Mouse (Mus musculus) left cerebral cortex, postnatal 25 days (tissue): ENCODE results near the gene Hba-x. TPM values are rescaled to one million over a fixed set of nuclear protein-coding genes. Genes with fewer than 3 reads are reported as not detected.

Experiments
- DNase-seq, 2 experiments: peaks; one replicate each; pipeline ENCODE4 v3.0.0; 2022; ENCODE audit warnings: low spot score in 2 of 2, mixed read lengths in 1 of 2
- intact Hi-C: fragments of 180-260 bp; cut with DNase I; formaldehyde crosslinking; loops from one replicate; pipeline ENCODE4 v1.15.1; 2025
- total RNA-seq, 2 experiments: library from RNA; stranded (reverse); gene quantifications; 2 replicates each; pipeline ENCODE4 v1.2.3; 2021

The Hba-x gene
- total RNA-seq, 2 experiments from 2014 or later: not detected

DNA sequence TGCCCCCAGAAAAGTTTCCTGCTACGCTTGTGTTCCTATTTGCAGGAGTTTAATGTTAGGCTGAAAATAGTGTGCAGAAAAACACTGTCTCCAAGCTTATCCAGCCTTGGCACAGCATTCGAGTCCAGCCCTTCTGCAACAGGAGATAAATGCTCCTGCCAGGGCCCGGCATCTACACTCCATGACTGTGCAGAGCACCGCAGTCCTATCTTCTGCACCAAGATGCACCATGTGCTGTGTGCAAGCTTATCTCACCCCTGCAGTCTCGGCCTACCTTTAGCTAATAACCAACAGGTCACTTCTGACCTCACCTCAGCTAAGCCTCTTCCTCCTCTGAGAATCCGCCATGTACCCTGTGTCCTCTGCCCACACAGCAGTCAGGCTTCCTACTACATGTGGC is 30.6 kb upstream of the Hba-x start:
- intact Hi-C loops: no loop called here
- DNase-seq: no peak

DNA sequence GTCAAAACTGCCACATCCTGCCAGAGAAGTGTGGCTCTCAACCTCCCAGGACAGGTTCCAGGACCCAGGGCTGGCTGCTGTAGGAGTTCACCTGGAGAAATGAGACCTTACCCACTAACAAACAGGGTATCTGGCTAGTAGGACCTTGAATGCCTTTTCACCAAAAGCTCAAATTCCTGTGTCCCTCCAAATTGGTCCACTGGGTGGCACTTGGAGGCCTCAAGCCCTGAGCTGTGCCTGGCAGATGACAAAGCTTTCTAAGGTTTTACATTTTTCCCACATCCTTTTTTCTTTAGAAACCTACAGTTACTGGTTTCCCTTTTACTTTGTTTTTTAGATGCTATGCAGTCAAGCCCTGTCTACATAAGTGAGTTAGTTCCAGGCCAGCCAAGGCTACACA is 29.1 kb upstream of the Hba-x start:
- no peak for DNase-seq
- intact Hi-C loops: no loop called here

DNA sequence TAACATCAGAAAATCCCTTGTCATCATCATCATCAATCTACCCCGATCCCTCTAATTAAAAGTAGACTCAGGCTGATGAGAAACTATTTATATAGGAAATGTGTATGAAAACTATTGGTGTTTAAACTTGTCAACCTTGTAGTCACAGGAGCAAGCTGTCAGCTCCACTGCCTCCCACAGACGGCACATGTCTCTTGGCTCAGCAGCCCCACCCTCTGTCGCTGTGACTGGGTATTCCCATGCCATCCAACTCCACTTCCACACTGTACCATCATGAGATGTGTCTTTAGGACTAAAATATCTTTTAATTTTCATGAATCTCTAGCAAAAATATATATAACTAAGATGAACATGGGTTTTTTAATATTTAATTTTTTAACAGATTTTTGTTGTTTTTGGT is 27.9 kb upstream of the Hba-x start:
- intact Hi-C loops: no loop called here

DNA sequence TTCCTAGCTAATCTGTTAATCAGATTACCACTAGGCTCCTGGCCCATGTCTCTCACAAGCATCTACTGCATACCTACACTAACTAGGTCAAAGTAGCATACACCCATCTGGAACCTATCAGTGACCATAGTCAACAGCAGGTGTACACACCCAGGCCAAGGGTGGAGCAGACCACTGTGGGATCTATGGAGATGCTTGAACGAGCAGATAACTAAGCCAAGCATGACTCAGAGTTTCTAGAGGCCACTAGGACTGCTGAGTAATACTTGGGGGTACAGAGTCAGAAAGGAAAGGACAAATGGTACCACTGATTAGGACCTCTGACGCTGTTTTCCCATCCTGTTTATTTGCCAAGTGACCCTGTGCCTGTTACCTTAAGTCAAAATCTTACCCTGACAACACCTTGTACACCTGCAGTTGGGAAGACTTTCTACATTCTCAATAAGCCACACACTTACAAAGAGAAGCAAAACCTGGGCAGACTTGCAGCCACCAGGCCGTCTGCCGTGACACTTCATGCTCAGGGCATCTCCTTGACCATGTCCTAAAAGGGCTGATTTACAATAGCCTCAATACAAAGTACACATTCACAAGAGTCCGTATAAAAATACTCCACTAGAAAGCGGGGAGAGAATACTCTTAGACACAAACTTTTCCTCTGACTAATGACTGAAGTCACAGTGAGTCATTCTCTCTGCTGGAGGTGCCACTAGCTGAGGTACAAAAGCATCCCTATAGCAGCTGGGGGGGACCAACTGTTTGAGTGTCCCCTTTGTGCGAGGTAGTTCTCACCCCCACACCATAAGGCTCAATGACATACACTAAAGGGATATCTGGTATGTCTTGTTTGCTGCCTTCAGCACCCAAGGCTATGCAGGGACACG is 25.1 kb upstream of the Hba-x start:
- no peak for DNase-seq
- intact Hi-C loops: no loop called here

More for the DNA sequence above, 27.9 kb upstream of the Hba-x start:
- DNase-seq: no peak

DNA sequence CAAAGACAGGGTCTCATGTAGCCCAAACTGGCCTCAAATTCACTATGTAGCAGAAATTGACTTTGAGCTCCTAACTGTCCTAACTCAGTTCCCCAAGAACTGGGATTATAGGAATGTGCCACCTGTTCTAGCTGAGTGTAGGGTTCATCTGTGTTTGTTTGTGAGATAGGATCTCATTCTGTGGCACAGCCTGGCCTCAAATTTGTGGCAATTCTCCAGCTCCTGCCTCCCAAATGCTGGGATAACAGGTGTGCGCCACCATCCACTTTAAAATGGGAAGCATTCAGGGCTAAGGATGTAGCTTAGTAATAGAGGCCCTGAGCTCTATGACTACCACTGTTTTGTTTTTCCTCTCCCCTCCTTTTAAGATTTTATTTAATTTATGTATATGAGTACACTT is 23.1 kb upstream of the Hba-x start:
- DNase-seq: no peak
- intact Hi-C loops: no loop called here

DNA sequence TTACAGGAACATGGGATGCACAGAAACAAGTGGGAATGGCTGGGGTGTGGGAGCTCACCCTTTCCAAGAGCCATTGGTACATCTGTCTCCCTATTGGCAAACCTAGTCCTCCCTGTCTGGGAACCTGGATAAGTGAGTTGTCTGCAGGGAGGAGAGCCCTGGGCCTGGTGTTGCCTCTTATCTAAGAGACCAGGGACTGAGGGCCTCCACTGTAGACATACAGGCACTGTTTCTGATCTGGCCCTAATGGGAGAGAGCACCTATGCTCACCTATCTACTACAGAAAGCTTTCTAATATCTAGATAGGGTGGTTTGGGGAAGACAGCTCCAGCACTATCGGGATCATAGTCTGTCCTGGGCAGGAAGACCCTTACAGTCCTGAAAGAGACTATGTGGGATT is 20.1 kb upstream of the Hba-x start:
- DNase-seq: no peak
- intact Hi-C loops: no loop called here

DNA sequence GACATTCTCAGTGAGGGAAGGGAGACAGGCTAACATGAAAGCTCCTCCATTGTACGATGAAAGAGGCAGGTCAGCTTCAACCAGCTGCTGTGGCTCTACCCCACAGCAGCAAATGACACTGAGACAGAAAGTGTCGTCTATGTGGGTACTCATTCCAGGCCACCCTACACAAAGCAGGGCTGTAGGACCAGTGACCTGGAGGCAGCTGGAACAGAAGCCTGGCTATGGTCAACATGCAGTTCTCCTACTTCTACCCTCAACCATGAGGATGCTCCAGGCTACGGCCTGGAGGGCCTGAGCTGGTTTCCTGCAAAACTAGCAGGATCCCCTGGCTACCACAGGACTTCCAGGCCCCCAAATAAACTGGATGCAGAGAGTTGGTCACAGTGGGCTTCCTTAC is 19.6 kb upstream of the Hba-x start:
- no peak for DNase-seq
- intact Hi-C loops: no loop called here

DNA sequence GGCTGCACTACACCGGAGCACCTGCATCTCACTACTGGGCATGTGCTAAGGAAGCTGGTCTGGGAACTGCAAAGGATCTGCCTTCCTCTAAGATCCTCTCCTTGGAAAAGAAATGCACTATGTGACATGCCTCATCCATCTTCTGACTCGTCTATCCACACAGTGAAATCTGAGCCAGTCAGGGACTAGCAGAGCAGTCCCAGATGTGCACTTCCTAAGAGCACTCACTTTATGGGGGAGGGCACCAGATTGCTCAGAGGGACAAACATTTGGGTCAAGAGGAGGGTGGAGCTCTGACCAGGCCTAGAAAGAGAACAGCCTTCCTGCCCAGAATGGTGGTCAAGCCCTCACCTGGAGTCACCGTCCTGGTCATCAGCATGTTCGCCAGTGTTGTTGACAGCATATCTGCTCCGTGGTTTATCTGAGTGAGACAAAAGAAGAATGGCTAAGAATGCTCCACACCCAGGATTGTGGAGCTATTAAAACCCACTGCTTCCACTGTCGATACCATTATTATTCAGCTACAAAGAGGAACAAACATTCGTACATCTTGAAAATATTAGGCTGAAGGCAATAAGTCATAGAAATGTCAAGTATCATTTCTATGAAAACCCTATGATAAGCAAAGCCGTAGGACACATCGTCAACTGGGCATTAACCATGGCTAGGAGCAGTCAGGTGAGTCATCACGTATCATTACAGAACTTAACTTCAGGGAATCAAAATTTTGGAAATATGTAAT is 13.4 kb upstream of the Hba-x start:
- intact Hi-C loops: no loop called here
- no peak for DNase-seq

DNA sequence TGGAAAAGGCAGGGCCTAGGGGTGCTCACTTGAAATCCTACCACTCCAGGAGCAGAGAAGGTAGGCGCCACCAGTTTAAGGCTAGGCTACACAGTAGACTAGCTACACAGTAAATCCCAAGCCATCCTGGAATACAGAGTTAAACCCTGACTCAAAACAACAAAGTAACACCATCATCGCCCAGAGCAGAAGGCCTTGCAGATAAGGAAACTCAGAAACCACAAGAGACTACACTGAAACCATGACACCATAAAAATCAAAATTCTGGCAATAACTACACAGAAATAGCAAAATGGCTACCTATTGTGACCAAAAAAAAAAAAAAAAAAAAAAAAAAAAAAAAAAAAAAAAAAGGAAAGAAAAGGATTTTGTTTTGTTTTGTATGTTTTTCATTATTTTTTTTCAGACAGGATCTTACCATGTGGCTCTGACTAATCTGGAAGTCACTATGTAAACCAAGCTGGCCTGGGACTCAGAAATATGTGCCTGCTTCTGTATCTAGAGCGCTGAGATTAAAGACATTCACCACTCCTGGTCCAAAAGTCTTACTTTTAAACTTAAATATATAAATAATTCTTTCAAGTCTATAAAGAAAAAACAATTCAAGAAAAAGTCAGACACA is 11.0 kb upstream of the Hba-x start:
- intact Hi-C loops: no loop called here
- DNase-seq: no peak

DNA sequence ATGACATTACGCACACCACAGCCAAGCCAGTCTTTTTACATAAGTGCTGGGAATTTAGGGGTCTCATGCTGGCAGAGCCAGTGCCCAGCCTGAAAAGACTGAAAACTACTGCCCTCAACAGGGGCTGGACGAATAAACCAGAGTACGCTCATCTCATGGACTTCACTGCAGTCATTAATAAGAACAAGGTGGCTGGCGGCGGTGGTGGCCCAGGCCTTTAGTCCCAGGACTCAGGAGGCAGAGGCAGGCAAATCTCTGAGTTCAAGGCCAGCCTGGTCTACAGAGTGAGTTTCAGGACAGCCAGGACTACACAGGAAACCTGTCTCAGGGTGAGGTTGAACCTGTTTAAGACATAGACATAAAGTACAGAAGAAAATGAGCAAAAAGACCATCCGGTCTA is 10.0 kb upstream of the Hba-x start:
- no peak for DNase-seq
- intact Hi-C loops: no loop called here

DNA sequence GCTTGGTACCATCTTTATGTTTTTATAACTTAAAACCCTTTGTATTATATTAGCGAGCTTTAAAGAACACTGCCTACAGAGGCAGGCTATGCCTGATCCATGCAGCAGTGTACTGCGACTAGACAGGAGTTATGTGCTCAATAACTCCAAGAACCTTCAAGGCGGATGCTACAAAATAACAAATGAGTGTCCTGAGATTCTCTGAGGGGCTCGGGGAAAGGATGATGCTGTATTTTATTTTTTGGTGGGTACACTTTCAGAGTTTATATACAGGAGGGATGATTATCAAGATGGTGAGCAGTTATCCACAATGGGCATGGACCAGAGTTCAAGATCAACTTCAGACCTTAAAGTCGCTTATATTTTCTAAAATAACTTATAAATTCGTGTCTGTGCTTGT is 9.4 kb upstream of the Hba-x start:
- DNase-seq: no peak

DNA sequence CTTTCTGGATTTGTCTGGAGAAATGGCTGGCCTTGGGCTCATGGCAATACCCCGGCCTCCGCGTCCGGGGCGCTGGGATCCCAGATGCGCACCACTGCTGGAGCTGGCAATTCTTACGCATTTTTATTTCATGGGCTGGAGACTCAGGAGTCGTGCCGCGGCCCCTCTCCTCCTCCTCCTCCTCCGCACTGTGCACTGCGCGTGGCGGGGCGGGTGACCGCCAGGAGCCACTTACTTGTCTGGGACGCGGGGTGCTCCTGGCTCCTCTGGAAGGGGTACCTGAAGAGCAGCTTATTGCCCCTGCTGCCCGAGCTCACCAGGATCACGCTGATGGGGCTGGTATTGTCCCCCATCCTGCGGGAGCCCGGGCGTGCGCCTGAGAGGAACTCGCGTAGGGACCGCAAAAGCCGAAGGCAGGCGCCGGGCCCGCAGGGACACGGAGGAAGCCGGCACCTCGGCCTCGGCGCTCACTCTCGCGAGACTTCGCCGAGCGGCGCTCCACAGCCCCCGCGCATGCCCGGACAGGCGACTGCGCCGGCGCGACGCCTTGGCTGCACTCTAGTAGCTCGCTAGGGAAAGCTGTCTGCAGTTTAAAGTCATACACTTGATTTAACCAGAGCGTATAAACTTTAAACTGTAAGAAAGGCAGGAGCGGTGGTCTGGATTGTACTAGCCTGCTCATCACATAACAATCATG is 8.9 kb upstream of the Hba-x start, which contains the start of gene Nprl3:
Gene Nprl3 (minus strand): TSS at position 520 of the 697 bp plus-strand sequence.
- intact Hi-C loops: no loop called here

More for the DNA sequence above, 9.4 kb upstream of the Hba-x start:
- intact Hi-C loops: no loop called here

DNA sequence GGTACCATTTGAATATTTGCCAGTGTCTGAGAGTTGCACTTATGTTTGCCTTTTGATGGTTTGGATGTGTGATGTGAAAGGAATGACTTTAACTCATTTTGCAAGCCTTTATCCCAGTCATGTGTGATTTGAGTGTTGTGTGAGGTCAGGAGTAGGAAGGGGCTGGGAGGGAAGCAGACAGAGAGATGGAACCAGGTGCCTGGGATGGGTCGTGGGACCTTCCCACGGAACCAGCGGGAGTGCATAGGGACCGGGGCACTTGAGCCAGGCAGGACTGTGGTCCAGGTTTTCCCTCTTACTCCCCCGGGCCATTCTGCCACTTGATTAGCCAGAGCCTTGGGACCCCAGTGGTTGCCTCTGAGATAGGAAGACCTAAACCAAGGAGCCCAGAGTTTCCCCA is 8.2 kb upstream of the Hba-x start:
- DNase-seq: no peak
- intact Hi-C loops: no loop called here

More for the DNA sequence above, 8.9 kb upstream of the Hba-x start, which contains the start of gene Nprl3:
- DNase-seq: peak; percentile 97

DNA sequence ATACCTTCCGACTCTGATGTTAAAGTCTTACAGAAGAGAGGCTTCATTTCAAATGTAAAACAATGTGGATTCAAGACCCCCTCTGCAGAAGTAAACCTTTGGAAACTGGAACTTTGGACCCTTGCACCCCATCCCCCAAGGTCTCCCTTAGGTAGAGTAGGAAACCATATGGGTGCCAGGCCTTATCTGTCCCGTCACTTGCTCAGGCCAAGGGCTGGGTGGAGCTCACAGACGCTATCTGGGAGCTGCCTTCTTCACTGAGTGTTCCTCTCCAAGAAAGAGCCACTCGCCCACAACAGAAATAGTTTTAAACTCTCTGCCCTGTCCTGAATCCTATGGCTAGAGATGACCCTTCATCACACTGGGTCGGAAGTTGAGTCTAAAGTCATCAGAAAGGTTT is 7.2 kb upstream of the Hba-x start:
- intact Hi-C loops: no loop called here
- no peak for DNase-seq

DNA sequence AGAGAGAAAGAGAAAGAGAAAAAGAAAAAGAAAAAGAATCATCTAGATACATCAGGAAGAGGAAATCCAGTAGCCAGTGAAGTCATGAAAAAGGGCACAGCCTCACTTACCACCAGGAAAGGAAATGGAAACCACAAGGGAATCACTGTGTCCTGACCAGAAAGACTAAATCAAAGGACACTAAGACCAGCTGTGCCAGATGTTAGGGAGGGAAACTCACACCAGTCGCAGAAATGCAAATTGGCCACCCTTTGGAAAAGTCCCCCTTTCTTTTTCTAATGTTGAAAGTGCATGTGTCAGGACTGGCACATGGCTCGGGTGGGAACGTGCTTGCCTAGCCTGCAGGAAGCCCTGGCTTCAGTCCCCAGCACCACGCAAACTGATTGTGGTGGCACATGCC is 5.0 kb upstream of the Hba-x start:
- DNase-seq: no peak
- intact Hi-C loops: no loop called here

DNA sequence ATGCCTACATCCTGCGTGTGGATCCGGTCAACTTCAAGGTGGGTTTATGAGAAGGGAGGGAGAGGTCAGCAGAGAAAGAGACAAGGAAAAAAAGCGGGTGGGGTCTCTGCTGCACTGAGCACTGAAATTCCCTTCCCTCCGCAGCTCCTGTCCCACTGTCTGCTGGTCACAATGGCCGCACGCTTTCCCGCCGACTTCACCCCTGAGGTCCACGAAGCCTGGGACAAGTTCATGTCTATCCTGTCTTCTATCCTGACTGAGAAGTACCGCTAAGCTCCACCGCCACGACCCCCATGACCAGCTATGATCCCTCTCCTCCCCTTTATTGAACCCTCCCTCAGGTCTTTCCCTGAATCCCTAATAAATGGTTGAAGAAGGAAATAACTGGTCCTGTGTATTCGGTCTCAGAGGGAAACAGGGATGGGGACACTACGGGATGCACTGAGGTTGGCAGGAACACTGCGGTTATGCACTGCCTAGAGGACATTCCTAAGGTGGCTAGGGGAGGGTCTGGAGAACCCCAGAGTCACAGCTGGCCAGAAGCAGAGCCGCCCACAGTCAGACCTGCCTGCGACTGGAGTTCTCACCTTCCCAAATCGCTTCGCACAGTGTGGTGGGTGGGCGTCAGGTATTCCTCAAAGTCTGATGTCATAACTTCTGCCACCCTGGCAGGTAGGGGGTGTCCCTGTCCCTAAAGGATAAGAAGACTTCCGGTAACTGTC is 1.7 kb downstream of the Hba-x start:
- no peak for DNase-seq
- intact Hi-C loops: loop anchor here (5.0 kb wide), 1 partner anchor 81 kb away; no protein-coding TSS in a partner anchor

DNA sequence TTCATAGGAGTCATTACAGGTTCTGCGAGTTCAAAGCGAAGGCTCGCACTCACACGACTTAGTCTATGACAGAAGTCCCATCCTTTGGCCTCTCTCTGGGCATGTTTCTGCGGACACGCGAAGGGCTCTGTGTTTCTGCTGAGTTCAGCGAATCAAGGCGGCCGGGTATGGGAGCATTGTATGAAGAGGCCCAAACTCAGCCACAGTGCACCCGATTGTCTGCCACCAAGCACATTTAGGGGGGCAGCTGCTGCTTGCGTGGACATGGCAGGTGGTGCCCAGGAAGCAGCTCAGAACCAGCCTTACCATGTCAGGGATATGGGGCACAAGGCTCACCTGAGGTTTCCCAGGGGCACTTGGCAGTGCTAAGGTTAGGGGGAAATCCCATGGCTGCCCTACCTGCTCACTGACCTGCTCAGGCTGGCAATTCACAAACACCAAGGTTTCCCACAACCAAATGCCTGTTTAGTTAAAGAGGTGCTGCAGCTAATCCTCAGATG is 2.3 kb downstream of the Hba-x start:
- no peak for DNase-seq
- intact Hi-C loops: loop anchor here (5.0 kb wide), 1 partner anchor 81 kb away; no protein-coding TSS in a partner anchor

DNA sequence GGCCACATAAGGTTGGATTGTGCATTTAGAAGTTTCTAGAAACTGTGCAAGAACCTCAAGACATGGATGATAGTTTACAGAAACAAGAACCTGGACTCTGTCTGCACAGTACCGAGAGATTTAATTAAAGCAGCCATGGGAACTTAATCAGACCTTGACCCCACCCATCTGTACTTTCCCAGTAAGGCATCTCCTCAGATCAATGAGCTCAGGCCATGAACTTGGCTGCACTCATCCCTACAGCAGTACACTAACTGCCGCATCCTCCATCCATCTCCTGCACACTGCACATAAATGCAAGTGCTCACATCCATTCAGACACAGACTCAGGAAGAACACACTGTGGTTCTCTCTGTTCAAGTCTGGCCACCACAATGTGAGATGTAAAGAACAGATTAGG is 4.4 kb downstream of the Hba-x start:
- intact Hi-C loops: no loop called here
- DNase-seq: no peak
